In the genomic region with DNA sequence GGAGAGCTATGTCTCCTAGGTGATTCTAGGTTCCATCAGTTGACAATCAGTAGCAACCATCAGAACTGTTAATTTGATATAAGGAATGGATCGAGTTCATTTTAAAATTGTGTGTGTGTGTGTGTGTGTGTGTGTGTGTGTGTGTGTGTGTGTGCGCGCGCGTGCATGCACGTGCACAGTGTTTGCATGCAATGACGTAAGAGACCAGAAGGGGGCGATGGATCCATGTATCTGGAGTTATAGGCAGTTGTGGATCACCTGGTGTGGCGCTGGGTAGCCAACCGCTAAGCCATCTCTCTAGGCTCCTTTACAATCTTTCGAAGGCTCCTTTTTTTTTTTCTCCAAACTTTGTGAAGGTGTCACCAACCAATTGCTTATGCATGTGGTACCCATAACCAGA, we compare ENCODE assay signal across 25 mouse cellular contexts. TPM values are rescaled to one million over a fixed set of nuclear protein-coding genes. Genes with fewer than 3 reads are reported as not detected.
A peak's percentile ranks its signal among the peaks of the same experiment; 100 is the strongest.
DNase-seq lines count a peak whose midpoint lies in the region; ATAC-seq and TF ChIP-seq lines count a peak whose summit lies in the region.
"Had no signal": no experiment of that assay in that cellular context is flagged by ENCODE, and none has a peak within 500 bp of the region (broad histone marks: within the 10 kb centered on the region; RNA-seq: fewer than 3 reads in every experiment).

No protein-coding gene starts in this region.

- H3K36me3 ChIP-seq in kidney, adult 2 months (ENCODE audit: control insufficient read depth, insufficient read depth, low read length): no peaks in the 10 kb centered on the region
- H3K36me3 ChIP-seq in kidney, embryonic 16.5 days (ENCODE audit: insufficient read depth, low read length): no peaks in the 10 kb centered on the region
- H3K36me3 ChIP-seq in midbrain, postnatal 0 days (ENCODE audit: insufficient read depth, low read length): no peaks in the 10 kb centered on the region
- no peaks in the 10 kb centered on the region for H3K36me3 ChIP-seq in midbrain, embryonic 16.5 days (ENCODE audit: control insufficient read depth, insufficient read depth, low read length)
- no peaks in the 10 kb centered on the region for H3K36me3 ChIP-seq in stomach, postnatal 0 days (ENCODE audit: control insufficient read depth, insufficient read depth, low read length)
- H3K36me3 ChIP-seq: embryonic facial prominence, embryonic 15.5 days; forebrain, embryonic 10.5 days; heart, embryonic 12.5 days; hindbrain, embryonic 10.5 days had no signal

- peaks cover 5% of the 10 kb centered on the region; the same call in 1 of the 2 replicates for H3K9me3 ChIP-seq in kidney, embryonic 16.5 days (ENCODE audit: low read length)
- no peaks in the 10 kb centered on the region for H3K9me3 ChIP-seq in midbrain, postnatal 0 days (ENCODE audit: low read length)
- H3K9me3 ChIP-seq in midbrain, embryonic 16.5 days (replicated peaks; ENCODE audit: control insufficient read depth, low read length, poor library complexity, severe bottlenecking): no peaks in the 10 kb centered on the region
- H3K9me3 ChIP-seq in stomach, postnatal 0 days (ENCODE audit: control insufficient read depth, low read length): no peaks in the 10 kb centered on the region
- H3K9me3 ChIP-seq: embryonic facial prominence, embryonic 15.5 days; forebrain, embryonic 10.5 days; hindbrain, embryonic 10.5 days had no signal

- H3K4me3 ChIP-seq in kidney, adult 2 months (ENCODE audit: insufficient read depth, low read depth, low read length): no peak overlapping the region
- no peak overlapping the region for H3K4me3 ChIP-seq in kidney, embryonic 16.5 days (ENCODE audit: low read length)
- no peak overlapping the region for H3K4me3 ChIP-seq in midbrain, postnatal 0 days (ENCODE audit: low read depth, low read length)
- H3K4me3 ChIP-seq in midbrain, embryonic 16.5 days (ENCODE audit: low read depth, low read length): no peak overlapping the region
- no peak overlapping the region for H3K4me3 ChIP-seq in stomach, postnatal 0 days (ENCODE audit: low read depth, low read length)
- H3K4me3 ChIP-seq: embryonic facial prominence, embryonic 15.5 days; erythroblast, embryonic 14.5 days; forebrain, embryonic 10.5 days; heart, adult 2 months; heart, embryonic 12.5 days; hindbrain, embryonic 10.5 days had no signal

- no peak for TF ChIP-seq EP300 in stomach, postnatal 0 days (optimal IDR thresholded peaks at IDR 0.05)

- H3K9ac ChIP-seq in kidney, embryonic 16.5 days (replicated peaks; ENCODE audit: low read length): no peak overlapping the region
- H3K9ac ChIP-seq in midbrain, postnatal 0 days (replicated peaks; ENCODE audit: low read length, poor library complexity, severe bottlenecking): no peak overlapping the region
- no peak overlapping the region for H3K9ac ChIP-seq in midbrain, embryonic 16.5 days (ENCODE audit: low read depth, low read length)
- H3K9ac ChIP-seq in stomach, postnatal 0 days (ENCODE audit: low read length): no peak overlapping the region
- H3K9ac ChIP-seq: embryonic facial prominence, embryonic 15.5 days; heart, embryonic 12.5 days; hindbrain, embryonic 14.5 days had no signal

- no peak for ATAC-seq in kidney, embryonic 16.5 days (ENCODE audit: low FRiP score, low TSS enrichment)
- no peak for ATAC-seq in midbrain, postnatal 0 days (ENCODE audit: low FRiP score)
- ATAC-seq in midbrain, embryonic 16.5 days: no peak
- ATAC-seq in stomach, postnatal 0 days (ENCODE audit: low FRiP score, low TSS enrichment): no peak
- ATAC-seq: forebrain, embryonic 14.5 days; inflammation-experienced regulatory T-cells, adult 6 months had no signal

- H3K27ac ChIP-seq in kidney, adult 2 months (ENCODE audit: insufficient read depth, low read depth, low read length): no peak overlapping the region
- no peak overlapping the region for H3K27ac ChIP-seq in kidney, embryonic 16.5 days (ENCODE audit: low read length)
- H3K27ac ChIP-seq in midbrain, postnatal 0 days (ENCODE audit: low read depth, low read length): no peak overlapping the region
- H3K27ac ChIP-seq in midbrain, embryonic 16.5 days (ENCODE audit: low read length): no peak overlapping the region
- no peak overlapping the region for H3K27ac ChIP-seq in stomach, postnatal 0 days (replicated peaks)
- H3K27ac ChIP-seq: embryonic facial prominence, embryonic 15.5 days; forebrain, embryonic 10.5 days; heart, adult 2 months; hindbrain, embryonic 10.5 days; hindbrain, embryonic 14.5 days had no signal

- DNase-seq in kidney, adult 2 months: no peak
- no peak for DNase-seq in midbrain, postnatal 0 days (ENCODE audit: low spot score)
- DNase-seq in ES-CJ7 (ENCODE audit: low read depth, low spot score): peak; percentile 42
- DNase-seq in stomach, postnatal 0 days (ENCODE audit: low spot score): no peak
- DNase-seq in cerebellum, adult 18-20 months: no peak
- DNase-seq: adrenal gland, adult 2 months; adrenal gland, postnatal 25 days; cerebellum, adult 8-10 months; cerebellum, postnatal 14 days; embryo, embryonic 11 days; gastrocnemius, postnatal 10 days; heart, adult 2 months had no signal

- 0 out of 2 replicates have a peak, but pooled peaks have one; percentile 4 for TF ChIP-seq CTCF in kidney, adult 2 months (conservative IDR thresholded peaks at IDR 0.05; ENCODE audit: insufficient read depth, insufficient read length, low read depth, low read length)
- peak; percentile 14; the same call in 1 of the 2 replicates for TF ChIP-seq CTCF in midbrain, postnatal 0 days (IDR thresholded peaks at IDR 0.05)
- TF ChIP-seq CTCF in stomach, postnatal 0 days (IDR thresholded peaks at IDR 0.05; ENCODE audit: low read depth): peak; percentile 27

- no peak for TF ChIP-seq POLR2A in kidney, adult 2 months (IDR thresholded peaks at IDR 0.05; ENCODE audit: low read depth, low read length)

- WGBS in kidney, adult 2 months: 97% methylated on average over 11 of the region's 11 CpGs
- 95% methylated on average over 11 of the region's 11 CpGs for WGBS in kidney, embryonic 16.5 days
- WGBS in midbrain, postnatal 0 days: 95% methylated on average over 11 of the region's 11 CpGs
- 96% methylated on average over 11 of the region's 11 CpGs for WGBS in midbrain, embryonic 16.5 days
- 94% methylated on average over 11 of the region's 11 CpGs for WGBS in stomach, postnatal 0 days

- no peaks in the 10 kb centered on the region for H3K4me1 ChIP-seq in kidney, adult 2 months (ENCODE audit: control insufficient read depth, insufficient read depth, low read length)
- no peaks in the 10 kb centered on the region for H3K4me1 ChIP-seq in kidney, embryonic 16.5 days (ENCODE audit: insufficient read depth, low read length)
- H3K4me1 ChIP-seq in midbrain, postnatal 0 days (ENCODE audit: insufficient read depth, low read length): no peaks in the 10 kb centered on the region
- H3K4me1 ChIP-seq in midbrain, embryonic 16.5 days (ENCODE audit: control insufficient read depth, insufficient read depth, low read length): no peaks in the 10 kb centered on the region; the same call in 1 of the 2 replicates
- H3K4me1 ChIP-seq in stomach, postnatal 0 days (replicated peaks; ENCODE audit: control insufficient read depth, insufficient read depth): no peaks in the 10 kb centered on the region
- H3K4me1 ChIP-seq: embryonic facial prominence, embryonic 15.5 days; heart, embryonic 12.5 days had no signal

- no peak overlapping the region for H3K4me2 ChIP-seq in kidney, embryonic 16.5 days (replicated peaks; ENCODE audit: low read depth, low read length)
- no peak overlapping the region for H3K4me2 ChIP-seq in midbrain, postnatal 0 days (ENCODE audit: low read depth, low read length, poor library complexity, severe bottlenecking)
- H3K4me2 ChIP-seq in midbrain, embryonic 16.5 days (ENCODE audit: low read length): no peak overlapping the region
- H3K4me2 ChIP-seq in stomach, postnatal 0 days (replicated peaks; ENCODE audit: low read depth): no peak overlapping the region
- H3K4me2 ChIP-seq: embryonic facial prominence, embryonic 15.5 days; heart, embryonic 12.5 days; hindbrain, embryonic 14.5 days had no signal

- no peaks in the 10 kb centered on the region; the same call in 1 of the 2 replicates for H3K27me3 ChIP-seq in kidney, adult 2 months (replicated peaks; ENCODE audit: control insufficient read depth, insufficient read depth, low read length)
- H3K27me3 ChIP-seq in kidney, embryonic 16.5 days (ENCODE audit: insufficient read depth, low read length): no peaks in the 10 kb centered on the region
- H3K27me3 ChIP-seq in midbrain, postnatal 0 days (ENCODE audit: insufficient read depth, low read length): no peaks in the 10 kb centered on the region
- H3K27me3 ChIP-seq in midbrain, embryonic 16.5 days (ENCODE audit: control insufficient read depth, insufficient read depth, low read depth, low read length): no peaks in the 10 kb centered on the region
- no peaks in the 10 kb centered on the region for H3K27me3 ChIP-seq in stomach, postnatal 0 days (ENCODE audit: control insufficient read depth, insufficient read depth, low read length)
- H3K27me3 ChIP-seq: embryonic facial prominence, embryonic 15.5 days; heart, embryonic 12.5 days had no signal

RNA-seq across cellular contexts. Expression of gene Nptx2, which starts 16.6 kb away (rescaled TPM):
- polyA plus RNA-seq in kidney, adult 2 months (2012; rRNA removed): 0.20 and 0.33 TPM in 2 replicates
- polyA plus RNA-seq in kidney, embryonic 16.5 days (2015; fragmentation: Nextera tagmentation; extraction: Ambion mirVana): 0.80 and 0.90 TPM in 2 replicates
- total RNA-seq in midbrain, postnatal 0 days (2014; rRNA removed): 45.0 and 45.8 TPM in 2 replicates
- 14.0 and 14.2 TPM in 2 replicates for polyA plus RNA-seq in midbrain, postnatal 0 days (2015; fragmentation: Nextera tagmentation; extraction: Ambion mirVana)
- polyA plus RNA-seq in midbrain, embryonic 16.5 days (2015; fragmentation: Nextera tagmentation; extraction: Ambion mirVana): 6.8 TPM in 2 replicates
- polyA plus RNA-seq in stomach, postnatal 0 days (2015; fragmentation: Nextera tagmentation; extraction: Ambion mirVana): 4.6 and 5.1 TPM in 2 replicates
- total RNA-seq: CH12.LX; common myeloid progenitor, adult 5-6 weeks; MEL had no signal
- polyA plus RNA-seq: erythroblast, embryonic 14.5 days; inflammation-experienced regulatory T-cells, adult 6 months had no signal
